Mouse (Mus musculus): Measurements from ENCODE around the gene Frat2.

DNA sequence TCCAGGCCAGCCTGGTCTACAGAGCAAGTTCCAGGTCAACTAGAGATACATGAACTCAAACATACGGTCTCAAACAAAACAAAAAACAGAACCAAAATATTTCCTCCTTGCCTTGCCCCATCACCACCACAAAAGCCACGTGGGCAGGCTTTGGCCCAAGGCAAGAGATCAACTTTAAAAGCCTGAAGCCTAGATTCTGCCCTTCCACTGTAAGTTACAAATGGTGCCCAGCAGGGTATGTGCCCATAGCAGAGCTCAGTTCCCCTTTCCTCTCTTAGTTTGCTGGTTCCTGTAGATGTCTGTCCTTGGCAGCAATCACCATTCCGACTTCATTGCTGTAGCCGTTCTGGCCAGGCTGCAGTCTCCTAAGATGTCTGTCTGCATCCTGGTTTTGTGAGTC is 5.2 kb downstream of the Frat2 start:
- TF ChIP-seq EP300 (IDR thresholded peaks at IDR 0.05; ENCODE audit: low read depth): no peak
- no peak for TF ChIP-seq CTCF (IDR thresholded peaks at IDR 0.05; ENCODE audit: low read depth)
